Mouse (Mus musculus) olfactory bulb, adult 2 months (tissue): ENCODE data around the gene Fscn2.

ENCODE experiments used
- CTCF ChIP-seq: fragments of 200-500 bp; IDR thresholded peaks from 2 replicates; pipeline ENCODE4 v1.5.1; 2012; ENCODE audit warnings: low read depth, mild to moderate bottlenecking, low read length, moderate library complexity; ENCODE audit not compliant: insufficient read depth
- POLR2A ChIP-seq: fragments of 200-500 bp; IDR thresholded peaks from 2 replicates; pipeline ENCODE4 v1.6.1; 2012; ENCODE audit warnings: mild to moderate bottlenecking, low read depth, low read length, moderate library complexity; ENCODE audit not compliant: insufficient read depth

- no peak for TF ChIP-seq CTCF
- TF ChIP-seq POLR2A: no peak
These were observed 5.2 kb downstream of the Fscn2 start for GRCm38 (mm10) chr11:120366443-120367027.
